Mouse (Mus musculus) liver, adult 2 months (tissue): ENCODE results near the gene Pttg1ip. TPM values are rescaled to one million over a fixed set of nuclear protein-coding genes. Genes with fewer than 3 reads are reported as not detected.

ENCODE experiments used
- DNase-seq: peaks from one replicate; pipeline ENCODE4 v3.0.0-alpha.2; 2011; ENCODE audit warnings: low read depth, low spot score; ENCODE audit errors: extremely low read depth
- H3K27ac ChIP-seq: fragments of 200-500 bp; replicated peaks from 2 replicates; pipeline ENCODE4 v1.5.1; 2012; ENCODE audit warnings: low read depth, mild to moderate bottlenecking, control low read depth, inconsistent platforms, low read length; ENCODE audit not compliant: insufficient read depth
- H3K27me3 ChIP-seq: fragments of 200-500 bp; 2 replicates; pipeline ENCODE4 v1.6.1; 2012; ENCODE audit warnings: mild to moderate bottlenecking, moderate library complexity, low read length, inconsistent platforms; ENCODE audit not compliant: control insufficient read depth, insufficient read depth
- H3K36me3 ChIP-seq: fragments of 200-500 bp; 2 replicates; pipeline ENCODE4 v1.6.1; 2012; ENCODE audit warnings: low read length, inconsistent platforms; ENCODE audit not compliant: control insufficient read depth, insufficient read depth
- H3K4me1 ChIP-seq: fragments of 200-500 bp; 2 replicates; pipeline ENCODE4 v1.6.1; 2011; ENCODE audit warnings: low read length; ENCODE audit not compliant: control insufficient read depth, insufficient read depth
- H3K4me3 ChIP-seq: fragments of 200-500 bp; 2 replicates; pipeline ENCODE4 v1.5.1; 2011; ENCODE audit warnings: low read depth, mild to moderate bottlenecking, control low read depth, low read length, moderate library complexity; ENCODE audit not compliant: insufficient read depth
- H3K79me2 ChIP-seq: fragments of 200-500 bp; 2 replicates; pipeline ENCODE4 v1.6.1; 2012; ENCODE audit warnings: inconsistent platforms, mild to moderate bottlenecking, low read length, moderate library complexity; ENCODE audit not compliant: control insufficient read depth, insufficient read depth
- H3K9ac ChIP-seq: fragments of 200-500 bp; 2 replicates; pipeline ENCODE4 v1.6.1; 2012; ENCODE audit warnings: low read depth, mild to moderate bottlenecking, control low read depth, inconsistent platforms, low read length
- CTCF ChIP-seq: fragments of 200-500 bp; IDR thresholded peaks from 2 replicates; pipeline ENCODE4 v1.5.1; 2011; ENCODE audit warnings: low read depth, low read length, control low read depth
- POLR2A ChIP-seq: fragments of 200-500 bp; IDR thresholded peaks from 2 replicates; pipeline ENCODE4 v1.6.1; 2011; ENCODE audit warnings: low read length, control low read depth; ENCODE audit not compliant: insufficient read depth; ENCODE audit errors: extremely low read depth
- WGBS: fragments of 180-500 bp; shearing (Covaris S2); methylation state at CpG from one replicate; pipeline ENCODE4 v1.1.7; 2018; 5-methylcytosine and 5-hydroxymethylcytosine counted together
- polyA plus RNA-seq: library from polyadenylated mRNA; depleted of rRNA; stranded (reverse); fragments of >200 nt; gene quantifications from 2 replicates; pipeline ENCODE4 v1.2.3, GENCODE M21; 2012
- total RNA-seq: library from RNA; depleted of rRNA; stranded (reverse); fragments of >200 nt; gene quantifications from 2 replicates; pipeline ENCODE4 v1.2.3, GENCODE M21; 2014

Pttg1ip gene
- total and polyA plus RNA-seq, 2 experiments = 146 to 218 TPM

DNA sequence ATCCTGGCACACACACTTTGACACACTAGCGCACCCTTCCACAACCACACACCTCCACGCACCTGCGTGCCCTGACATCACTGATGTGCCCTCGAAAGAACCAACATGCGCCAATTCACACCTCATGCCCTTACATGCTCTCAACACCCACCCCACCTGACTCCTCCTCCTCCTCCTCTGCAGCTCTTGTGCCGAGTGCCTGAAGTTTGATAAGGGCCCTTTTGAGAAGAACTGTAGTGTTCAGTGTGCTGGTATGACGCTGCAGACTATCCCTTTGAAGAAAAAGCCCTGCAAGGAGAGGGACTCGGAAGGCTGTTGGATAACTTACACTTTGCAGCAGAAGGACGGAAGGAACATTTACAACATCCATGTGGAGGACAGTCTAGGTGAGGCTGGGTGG, 20.7 kb upstream of the Pttg1ip start:
- no peak overlapping the region for H3K9ac ChIP-seq
- no peak for TF ChIP-seq CTCF
- TF ChIP-seq POLR2A = no peak
- DNase-seq = no peak
- no peaks in the 10 kb centered on the region for H3K27me3 ChIP-seq
- 93% methylated on average over 9 of the region's 9 CpGs for WGBS
- H3K27ac ChIP-seq = no peak overlapping the region
- no peak overlapping the region for H3K4me3 ChIP-seq
- no peaks in the 10 kb centered on the region for H3K36me3 ChIP-seq
- no peaks in the 10 kb centered on the region for H3K79me2 ChIP-seq
- H3K4me1 ChIP-seq = no peaks in the 10 kb centered on the region

DNA sequence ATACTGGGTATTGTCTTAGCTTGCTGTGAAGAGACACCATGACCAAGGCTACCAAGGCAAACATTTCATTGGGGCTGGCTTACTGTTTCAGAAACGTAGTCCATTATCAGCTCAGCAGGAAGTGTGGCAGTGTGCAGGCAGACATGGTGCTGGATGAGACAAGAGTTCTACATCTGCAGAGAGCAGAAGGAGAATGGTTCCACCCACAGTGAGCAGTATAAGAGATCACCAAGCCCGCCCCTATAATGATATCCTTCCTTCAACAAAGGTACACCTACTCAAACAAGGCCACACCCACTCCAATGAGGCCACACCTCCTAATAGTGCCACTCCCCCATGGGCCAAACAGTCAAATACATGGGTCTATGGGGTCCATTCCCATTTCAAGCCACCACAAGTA, 20.0 kb upstream of the Pttg1ip start:
- Histone ChIP-seq H3K4me3 (no peak overlapping the region), H3K79me2 (no peaks in the 10 kb centered on the region), H3K27ac (no peak overlapping the region), H3K9ac (no peak overlapping the region), H3K36me3 (no peaks in the 10 kb centered on the region), H3K4me1 (no peaks in the 10 kb centered on the region), H3K27me3 (no peaks in the 10 kb centered on the region)
- DNase-seq = no peak
- WGBS = 90% methylated on average over 2 of the region's 2 CpGs
- TF ChIP-seq POLR2A (no peak), CTCF (no peak)

DNA sequence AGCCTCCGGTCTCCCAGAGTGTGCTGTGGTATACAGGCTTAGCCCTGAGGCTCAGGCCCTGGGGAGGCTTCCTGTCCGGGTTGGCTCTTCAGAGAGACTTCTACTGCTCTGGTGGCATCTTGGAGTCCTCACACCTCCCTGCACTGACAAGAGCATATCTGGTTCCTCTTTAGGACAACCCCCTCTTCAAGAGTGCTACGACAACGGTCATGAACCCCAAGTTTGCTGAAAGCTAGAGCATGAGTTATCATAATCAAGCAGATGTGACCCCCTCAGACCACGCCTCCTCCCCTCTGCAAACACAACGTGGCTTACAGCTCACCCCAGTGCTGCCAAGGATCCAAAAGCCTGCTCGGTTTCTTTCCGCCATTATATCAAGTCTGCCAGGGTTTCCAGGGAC, 16.5 kb upstream of the Pttg1ip start:
- Histone ChIP-seq H3K4me1 (no peaks in the 10 kb centered on the region; the same call in 1 of the 2 replicates), H3K4me3 (no peak overlapping the region), H3K36me3 (no peaks in the 10 kb centered on the region), H3K27me3 (no peaks in the 10 kb centered on the region), H3K27ac (no peak overlapping the region), H3K9ac (no peak overlapping the region), H3K79me2 (no peaks in the 10 kb centered on the region)
- no peak for DNase-seq
- 84% methylated on average over 8 of the region's 8 CpGs for WGBS
- TF ChIP-seq POLR2A (no peak), CTCF (no peak)

DNA sequence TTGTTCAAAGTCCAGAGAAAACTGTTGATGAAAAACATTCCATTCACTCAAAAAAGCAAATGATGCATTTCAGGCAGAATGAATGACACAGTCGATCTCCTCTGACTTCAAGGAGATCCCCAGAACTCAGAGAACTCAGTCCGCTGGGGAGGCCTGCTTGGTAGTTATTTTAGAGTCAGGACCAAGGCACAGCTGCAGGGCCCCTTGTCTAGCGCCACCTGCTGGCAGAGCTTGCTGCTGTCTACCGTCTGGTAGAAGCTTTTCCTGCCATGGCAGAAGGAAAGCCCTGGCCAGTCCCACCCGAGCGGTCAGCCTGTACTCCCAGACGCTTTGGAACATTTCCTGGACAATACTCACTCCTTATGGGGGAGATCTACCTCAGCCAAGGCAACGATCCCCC, 14.9 kb upstream of the Pttg1ip start:
- H3K4me1 ChIP-seq = peaks cover 6% of the 10 kb centered on the region; the same call in 1 of the 2 replicates
- H3K36me3 ChIP-seq = no peaks in the 10 kb centered on the region
- 33% methylated on average over 8 of the region's 8 CpGs for WGBS
- no peaks in the 10 kb centered on the region for H3K27me3 ChIP-seq
- no peak overlapping the region for H3K9ac ChIP-seq
- H3K79me2 ChIP-seq = no peaks in the 10 kb centered on the region
- peak; percentile 56 for DNase-seq
- peak; percentile 93 for TF ChIP-seq CTCF
- no peak for TF ChIP-seq POLR2A
- H3K4me3 ChIP-seq = no peak overlapping the region
- no peak overlapping the region for H3K27ac ChIP-seq

DNA sequence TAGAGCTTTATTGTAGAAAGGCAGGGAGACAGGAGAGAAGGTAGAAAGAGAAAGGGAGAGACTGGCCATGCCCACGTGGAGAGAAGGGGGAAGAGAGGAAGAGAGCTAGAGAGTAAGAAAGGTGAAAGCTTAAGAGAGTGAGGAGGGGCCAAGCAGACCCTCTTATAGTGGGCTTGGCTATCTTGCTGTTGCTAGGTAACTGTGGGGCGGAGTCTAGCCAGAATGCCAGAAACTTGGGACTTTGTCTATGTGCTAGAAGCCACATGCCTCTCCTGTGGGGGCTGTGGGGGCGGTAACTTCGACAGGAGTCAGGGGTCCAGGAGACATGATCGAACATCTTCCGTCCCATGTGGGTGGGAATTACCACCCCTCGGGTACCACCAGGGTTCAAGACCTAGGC, 12.0 kb upstream of the Pttg1ip start:
- H3K4me3 ChIP-seq = no peak overlapping the region
- no peak overlapping the region for H3K9ac ChIP-seq
- DNase-seq = no peak
- WGBS = 56% methylated on average over 7 of the region's 7 CpGs
- no peaks in the 10 kb centered on the region for H3K79me2 ChIP-seq
- no peaks in the 10 kb centered on the region for H3K36me3 ChIP-seq
- TF ChIP-seq POLR2A (no peak), CTCF (no peak)
- H3K4me1 ChIP-seq = peaks cover 16% of the 10 kb centered on the region; the same call in 1 of the 2 replicates
- H3K27ac ChIP-seq = no peak overlapping the region
- H3K27me3 ChIP-seq = no peaks in the 10 kb centered on the region

DNA sequence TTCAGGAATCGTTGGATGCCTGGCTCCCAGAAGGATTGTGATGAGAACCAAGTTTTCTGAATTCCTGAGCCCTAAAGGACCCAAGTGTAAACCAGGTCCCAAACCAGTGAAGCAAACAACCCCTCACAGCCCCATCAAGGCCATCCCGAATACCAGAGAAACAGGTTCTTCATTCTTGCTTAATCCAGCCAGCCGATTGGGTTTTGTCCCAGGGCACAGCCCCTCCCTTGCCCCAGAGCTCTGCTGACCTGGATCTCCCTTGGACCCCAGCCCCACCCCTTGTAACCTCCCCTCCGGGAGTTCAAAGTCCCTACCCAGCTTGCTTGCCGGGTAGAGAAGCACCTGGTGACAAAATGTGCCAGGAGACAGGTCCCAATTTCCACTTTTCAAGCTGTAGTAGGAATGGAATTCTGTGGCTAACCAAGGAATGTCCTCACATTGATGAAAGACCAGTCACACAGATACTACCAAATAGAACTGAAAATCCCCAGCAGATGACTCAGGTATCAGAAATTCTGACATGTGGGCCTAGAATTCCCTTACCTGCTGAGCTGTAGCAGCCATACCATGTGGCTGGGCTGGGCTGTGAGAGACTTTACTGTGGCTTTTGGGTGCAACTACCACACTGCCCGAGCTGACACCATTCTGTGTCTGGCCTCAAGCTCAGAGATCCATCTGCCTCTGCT, 11.4 kb upstream of the Pttg1ip start:
- no peak for TF ChIP-seq POLR2A
- TF ChIP-seq CTCF = no peak
- DNase-seq = peak; percentile 88
- Histone ChIP-seq H3K79me2 (no peaks in the 10 kb centered on the region), H3K27me3 (no peaks in the 10 kb centered on the region), H3K36me3 (no peaks in the 10 kb centered on the region), H3K4me1 (peaks cover 16% of the 10 kb centered on the region; the same call in 1 of the 2 replicates), H3K4me3 (no peak overlapping the region), H3K9ac (no peak overlapping the region), H3K27ac (peak overlapping the region; percentile 42)
- 30% methylated on average over 6 of the region's 6 CpGs for WGBS
